Mouse (Mus musculus): ENCODE measurements at regions not wholly inside any gene's neighbourhood (a gene's known extent, or its start where the extent isn't known, plus 50 kb on each side); places are given as distances from the start of the nearest gene placed in this dataset.

GRCm38 (mm10) chr2:11363061-11363464 lies 190.8 kb downstream of the Pfkfb3 start:
- no peak for DNase-seq (ENCODE audit: low read depth, low spot score)

- no peak for DNase-seq (ENCODE audit: low read depth, low spot score)
Measured at GRCm38 (mm10) chr2:11362205-11362994, 190.5 kb downstream of the Prkcq start.

DNA sequence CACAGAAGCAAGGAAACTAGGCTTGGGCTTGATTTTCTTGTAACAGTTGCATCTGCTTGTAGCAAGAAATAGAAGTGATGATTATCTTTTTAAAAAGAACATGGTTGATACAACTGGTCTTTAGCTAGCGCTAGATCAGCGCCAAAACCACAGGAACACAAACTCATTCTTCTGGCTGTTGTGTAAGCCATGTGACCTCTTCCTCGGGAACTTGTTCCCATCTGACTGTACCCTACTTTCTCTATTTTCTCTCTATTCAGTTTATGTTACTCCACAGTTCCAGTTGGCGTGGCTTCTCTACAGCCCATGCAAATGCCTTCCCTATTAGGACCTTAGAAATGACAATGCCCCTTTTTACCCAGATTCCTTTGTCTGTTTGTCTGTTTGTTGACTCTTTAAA lies 187.4 kb downstream of the Prkcq start:
- no peak for DNase-seq (ENCODE audit: low read depth, low spot score)

- no peak for DNase-seq (ENCODE audit: low read depth, low spot score)
Measured at GRCm38 (mm10) chr2:11356714-11357113, 184.8 kb downstream of the Prkcq start.

DNA sequence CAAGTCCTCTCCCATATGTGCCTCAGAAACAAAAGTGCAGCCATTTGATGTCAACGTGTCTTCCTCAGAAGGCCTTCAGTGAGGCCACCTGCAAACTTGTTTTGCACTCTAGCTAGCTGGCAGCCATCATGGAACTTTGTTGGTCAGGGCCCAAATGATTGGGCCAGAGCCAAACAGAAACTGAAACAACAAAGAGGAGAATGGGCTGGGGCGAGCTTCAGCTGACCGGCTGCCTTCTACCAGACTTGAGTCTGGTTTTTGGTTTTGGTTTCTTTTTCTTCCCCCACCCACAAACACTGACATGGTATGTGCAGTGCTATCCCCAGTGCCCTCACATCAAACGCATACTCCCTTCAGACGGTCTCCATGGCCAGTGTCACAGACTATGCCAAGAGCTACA lies 183.7 kb downstream of the Prkcq start:
- no peak for DNase-seq (ENCODE audit: low read depth, low spot score)

Measured in ES-CJ7 (cell line).